In the genomic region with DNA sequence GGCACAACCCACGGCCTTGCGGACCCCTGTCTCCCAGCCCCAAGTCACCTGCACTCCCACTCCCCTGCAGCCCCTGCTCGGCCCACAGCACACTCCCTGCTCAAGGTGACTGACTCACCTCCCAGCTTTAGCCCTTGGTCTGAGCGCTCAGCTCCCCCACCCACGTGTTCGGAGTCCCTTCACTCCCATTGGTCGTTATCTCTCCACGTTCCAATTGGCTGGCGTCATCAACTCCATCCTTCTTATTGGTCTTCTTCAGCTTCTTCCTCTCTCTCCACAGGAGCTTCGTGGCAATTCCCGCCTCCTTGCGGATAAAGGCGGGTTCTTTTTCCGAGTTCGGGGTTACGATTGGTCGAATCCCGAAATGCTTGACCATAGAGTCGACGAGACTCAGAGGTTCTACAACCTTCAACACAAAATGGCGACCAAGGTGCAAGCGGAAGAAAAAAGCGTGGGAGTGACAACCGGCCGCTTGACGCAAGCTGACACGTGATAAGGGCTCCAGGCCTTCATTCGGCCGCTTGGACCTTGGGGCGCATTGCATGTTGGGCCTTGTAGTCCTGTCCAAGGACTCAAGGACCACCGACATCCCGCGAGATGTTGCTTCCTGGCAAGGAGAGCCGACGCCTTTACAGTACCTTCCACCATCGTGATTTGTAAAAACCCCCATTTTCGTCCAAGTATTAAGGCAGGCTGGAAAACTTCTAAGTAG, we compare ENCODE assay signal across 1 mouse cellular context.
TF ChIP-seq lines count a peak whose summit lies in the region.

A gene (minus strand): TSS at position 162 of the 712 bp plus-strand sequence.

TF ChIP-seq in MEL, 35 proteins besides CTCF, POLR2A, EP300 and RAD21 (continued from another document):
- 0 out of 2 replicates have a peak, but pooled peaks have one; percentile 10 for TF ChIP-seq ETS1 (IDR thresholded peaks at IDR 0.05; ENCODE audit: low read depth, low read length)
- no peak for TF ChIP-seq MYB (IDR thresholded peaks at IDR 0.05; ENCODE audit: low read depth, low read length)
- peak; percentile 98 for TF ChIP-seq MAX (IDR thresholded peaks at IDR 0.05; ENCODE audit: low read length)
